Mouse (Mus musculus) neural tube, embryonic 10.5 days (tissue): ENCODE data around the gene Cdc42bpg.
"Not testable (repeated sequence)": the region's sequence is repeated elsewhere in the genome, so short reads cannot be mapped to it uniquely, and the experiment has no call there.

ENCODE experiments used
- DNase-seq: peaks from one replicate; pipeline ENCODE4 v3.0.0-alpha.2; 2017; ENCODE audit warnings: low spot score; ENCODE audit errors: extremely low spot score

Gene Cdc42bpg

DNA sequence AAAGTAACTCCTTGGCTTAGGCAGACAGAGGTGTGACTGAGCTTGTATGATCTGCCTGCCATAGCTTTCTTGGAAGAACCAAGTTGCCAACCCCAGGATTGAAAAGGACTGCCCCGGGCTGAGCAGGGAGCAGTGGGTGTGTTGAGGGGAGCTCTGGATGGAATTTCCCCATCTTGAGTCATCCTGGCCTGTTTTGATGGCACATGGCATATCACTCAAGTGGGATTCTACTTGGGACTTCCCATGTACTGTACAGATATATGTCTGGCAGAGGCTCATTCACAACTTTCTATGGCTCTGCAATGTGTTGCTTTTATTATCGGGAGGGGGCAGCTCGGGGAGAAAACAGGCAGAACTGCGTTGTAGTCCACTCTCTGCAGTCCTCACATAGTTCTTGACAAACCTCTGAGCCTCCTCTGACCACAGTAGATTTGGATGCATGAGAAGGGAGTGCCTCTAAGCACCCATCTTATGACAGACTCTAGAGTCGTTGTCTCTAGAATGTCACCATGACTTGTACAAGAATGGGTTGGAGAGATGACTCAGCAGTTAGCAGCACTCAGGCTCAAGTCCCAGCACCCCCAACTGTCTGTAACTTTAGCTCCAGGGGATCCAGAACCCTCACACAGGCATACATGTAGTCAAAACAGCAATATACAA is 9.6 kb upstream of the Cdc42bpg start:
- DNase-seq = no peak

DNA sequence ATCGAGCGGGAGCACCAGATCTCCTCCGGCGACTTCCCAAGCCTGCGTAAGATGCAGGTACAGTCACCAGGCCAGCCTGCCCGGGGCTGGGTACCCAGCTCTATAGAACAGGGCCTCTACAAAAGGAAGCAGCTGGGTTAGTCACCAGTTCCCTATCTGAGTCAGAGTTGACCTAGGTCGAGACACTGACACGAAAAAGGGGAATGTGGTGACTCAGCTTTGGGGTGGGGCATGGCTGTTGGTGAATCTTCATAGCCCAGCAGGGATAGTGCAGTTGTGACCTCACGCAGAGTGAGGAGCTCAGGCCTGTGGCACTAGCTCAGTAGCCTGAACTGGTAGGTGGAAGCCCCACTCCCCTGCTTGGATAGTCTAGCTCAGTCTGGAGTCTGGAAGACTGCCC is 8.6 kb upstream of the Cdc42bpg start:
- DNase-seq = no peak

DNA sequence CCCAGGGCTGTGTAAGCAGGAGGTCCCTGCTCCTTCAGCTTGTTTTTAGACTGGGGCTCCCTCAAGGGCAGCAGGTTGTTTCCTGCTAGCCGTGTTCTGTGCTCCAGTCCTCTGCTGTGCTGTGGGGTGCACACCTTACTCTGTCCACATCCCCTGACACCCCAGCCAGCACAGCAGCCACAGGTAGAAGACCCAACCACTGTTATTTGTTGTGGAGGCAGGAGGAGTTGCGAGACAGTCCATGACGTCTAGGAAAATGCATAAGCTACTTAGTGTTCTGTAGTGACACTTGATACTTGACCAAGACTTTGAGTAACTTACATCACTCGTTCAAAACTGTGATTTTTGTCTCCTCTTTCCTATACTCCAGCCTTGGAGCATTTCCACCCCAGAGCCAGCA is 7.3 kb upstream of the Cdc42bpg start:
- DNase-seq = no peak

DNA sequence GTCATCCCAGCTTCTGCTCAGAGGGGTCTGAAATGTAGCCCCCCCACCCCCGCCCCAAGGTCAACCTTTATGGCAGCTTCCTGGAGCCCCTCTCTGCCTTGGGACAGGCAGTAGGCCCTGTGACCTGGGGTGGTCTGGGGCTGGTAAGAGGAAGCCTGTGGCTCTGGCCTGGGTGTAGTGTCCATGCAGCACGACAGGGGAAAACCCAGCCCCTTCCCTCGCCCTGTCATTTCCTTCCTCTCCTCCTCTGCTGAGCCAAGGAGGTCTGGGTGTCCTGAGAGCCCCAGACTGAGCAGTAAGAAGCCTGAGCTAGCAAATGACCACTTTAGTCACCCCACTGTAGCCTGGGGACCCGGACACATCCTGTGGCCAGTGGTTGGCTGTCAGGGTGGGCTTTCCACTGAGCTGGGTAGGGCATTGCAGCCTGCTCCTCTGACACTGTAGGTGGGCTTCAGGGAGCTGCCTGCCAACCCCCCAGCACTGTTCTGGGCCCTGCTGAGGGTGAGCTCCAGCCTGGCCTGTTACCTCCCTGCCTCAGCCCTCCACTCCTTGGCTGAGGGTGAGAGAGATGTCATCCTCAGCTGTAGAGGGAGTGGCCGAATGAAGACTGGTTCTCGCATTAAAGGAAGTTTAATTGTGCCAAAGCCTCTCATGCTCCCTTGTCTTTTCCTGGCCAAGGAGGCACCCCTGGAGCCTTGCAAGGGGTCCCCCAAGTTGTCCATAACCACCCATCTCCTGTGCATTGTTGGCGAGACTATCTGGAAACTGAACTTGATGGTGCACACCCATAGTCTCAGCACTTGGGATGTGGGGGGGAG is 6.6 kb upstream of the Cdc42bpg start:
- no peak for DNase-seq

DNA sequence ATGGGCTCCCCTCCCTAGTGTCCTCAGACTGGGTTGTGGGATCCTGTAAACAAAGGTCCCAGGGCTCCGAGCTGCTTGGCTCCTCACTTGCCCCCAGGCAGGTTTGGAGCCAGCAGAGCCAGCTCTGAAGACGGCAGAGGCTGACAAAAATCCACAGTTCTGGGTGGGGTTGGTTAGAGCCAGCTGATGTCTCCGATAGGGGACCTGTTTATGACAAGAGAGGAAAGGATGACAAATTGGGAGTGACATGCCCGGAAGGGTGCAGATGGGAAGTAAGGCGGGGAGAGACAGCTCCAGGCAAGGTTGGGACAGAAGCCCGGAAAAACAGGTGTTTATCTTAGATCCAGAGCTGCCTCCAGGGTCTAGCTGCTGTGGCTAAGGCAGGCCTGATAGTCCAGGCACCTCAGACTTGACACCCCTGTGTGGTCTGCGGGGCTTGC is 5.8 kb upstream of the Cdc42bpg start:
- DNase-seq = no peak

DNA sequence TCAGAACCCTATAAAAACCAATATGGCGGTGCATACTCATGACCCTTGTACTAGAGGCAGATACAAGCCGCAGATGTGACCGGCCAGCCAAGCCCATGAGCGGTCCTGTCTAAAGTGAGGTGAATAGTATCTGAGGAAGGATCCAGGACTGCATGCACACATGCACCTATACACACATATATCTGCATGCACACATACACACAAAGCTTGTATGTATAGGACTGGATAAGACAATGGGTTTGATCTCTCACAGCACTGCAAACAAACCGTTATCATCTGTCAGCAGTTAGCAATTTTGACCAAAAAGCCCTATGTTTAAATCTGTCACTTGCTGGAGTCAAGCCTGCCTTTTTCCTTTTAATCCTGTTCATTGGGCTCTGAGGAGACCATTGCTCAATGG is 4.1 kb upstream of the Cdc42bpg start:
- DNase-seq = no peak

DNA sequence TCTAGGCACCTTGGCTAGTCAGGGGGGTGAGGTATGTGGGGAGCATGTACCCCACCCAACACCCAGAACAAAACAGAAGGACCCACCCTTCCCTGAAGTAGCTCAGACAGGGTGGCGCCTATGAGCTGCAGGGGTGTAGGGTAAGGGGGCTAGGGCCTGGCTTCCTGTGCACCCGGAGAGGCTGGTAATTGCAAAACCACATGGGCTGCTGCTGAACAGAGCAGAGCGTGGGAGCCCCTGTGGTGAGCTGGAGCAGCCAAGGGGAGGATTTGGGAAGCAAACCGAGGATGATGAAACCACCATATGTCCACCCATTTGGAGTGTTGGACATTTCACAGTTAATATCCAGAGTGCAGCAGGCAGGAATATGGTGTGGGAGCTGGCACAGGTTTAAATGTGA is 3.7 kb upstream of the Cdc42bpg start:
- peak; percentile 45 for DNase-seq

DNA sequence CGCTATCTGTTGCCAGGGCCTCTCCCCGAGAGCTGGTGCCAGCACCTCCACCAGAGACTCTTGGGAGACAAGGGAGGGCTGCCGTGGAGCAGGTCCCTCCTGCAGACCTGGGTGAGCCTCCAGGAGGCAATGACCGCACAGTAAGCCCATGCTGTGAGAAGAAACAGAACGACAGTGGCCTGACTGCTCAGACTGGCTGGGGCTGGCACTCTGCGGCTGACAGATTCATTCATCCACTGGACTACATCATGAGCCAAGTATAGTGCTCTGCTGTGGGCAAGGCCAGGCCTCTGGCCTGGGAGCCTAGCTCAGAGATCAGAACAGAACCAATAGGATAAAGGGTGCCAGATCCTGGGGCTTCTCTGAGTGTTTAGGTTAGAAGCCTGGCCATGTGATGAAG is 2.4 kb upstream of the Cdc42bpg start:
- no peak for DNase-seq

DNA sequence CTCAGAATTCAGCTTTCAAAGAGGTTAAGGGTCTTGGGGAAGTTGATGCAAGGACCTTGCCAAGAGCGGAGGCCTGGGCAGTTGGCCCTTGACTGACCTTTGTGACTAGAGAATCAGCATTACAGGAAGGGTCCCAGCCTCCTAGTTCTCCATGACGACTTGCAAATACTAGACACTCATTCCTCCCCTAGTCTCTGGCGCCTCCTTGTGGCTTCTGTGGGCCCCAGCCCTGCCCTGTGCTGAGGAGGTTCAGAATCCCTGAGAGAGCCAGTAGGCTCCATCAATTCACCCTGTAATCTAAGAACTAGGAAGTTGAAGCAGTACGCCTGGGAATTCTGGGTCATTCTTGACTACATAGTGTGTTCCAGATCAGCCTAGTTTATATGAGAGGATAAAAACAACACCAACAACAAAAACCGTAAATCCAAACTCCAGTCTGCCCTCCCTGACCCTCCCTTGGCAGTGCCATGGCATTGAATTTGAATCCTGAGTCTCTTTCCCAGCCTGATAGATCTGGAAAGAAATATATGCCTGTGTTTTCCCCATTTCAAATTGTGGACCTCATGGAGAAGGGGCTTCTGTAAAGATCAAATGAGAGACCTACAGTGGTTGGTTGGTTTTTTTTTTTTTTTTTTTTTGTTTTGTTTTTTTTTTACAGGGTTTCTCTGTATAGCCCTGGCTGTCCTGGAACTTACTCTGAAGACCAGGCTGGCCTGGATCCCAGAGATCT is 1.3 kb upstream of the Cdc42bpg start:
- DNase-seq = peak; percentile 91

DNA sequence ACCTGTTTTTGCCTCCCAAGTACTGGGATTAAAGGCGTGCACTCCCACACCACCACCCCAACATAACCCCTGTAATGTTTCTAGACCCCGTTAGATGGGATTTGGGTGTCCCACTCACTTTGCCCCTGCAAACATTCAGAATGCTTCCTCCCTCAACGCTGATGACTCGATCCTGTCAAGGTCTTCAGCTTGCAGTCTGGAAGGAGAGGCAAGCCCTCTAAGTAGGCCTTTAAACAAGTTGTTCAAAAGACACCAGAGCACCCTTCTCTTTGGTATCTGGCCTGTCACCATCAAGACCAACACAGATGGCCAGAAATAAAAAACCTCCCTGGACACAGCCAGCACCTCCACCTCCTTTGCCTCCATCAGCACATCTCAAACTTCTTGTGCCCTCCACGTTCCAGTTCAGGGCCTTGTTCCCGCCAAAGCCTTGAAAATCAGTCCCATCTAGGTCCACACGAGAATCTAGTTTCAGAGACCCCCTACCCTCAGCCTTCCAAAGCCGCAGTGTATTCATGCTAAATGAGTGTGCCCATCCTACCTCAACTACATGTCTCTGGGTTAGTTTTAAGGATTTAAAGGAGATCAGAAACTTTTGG is 640 bp upstream of the Cdc42bpg start:
- DNase-seq = no peak

DNA sequence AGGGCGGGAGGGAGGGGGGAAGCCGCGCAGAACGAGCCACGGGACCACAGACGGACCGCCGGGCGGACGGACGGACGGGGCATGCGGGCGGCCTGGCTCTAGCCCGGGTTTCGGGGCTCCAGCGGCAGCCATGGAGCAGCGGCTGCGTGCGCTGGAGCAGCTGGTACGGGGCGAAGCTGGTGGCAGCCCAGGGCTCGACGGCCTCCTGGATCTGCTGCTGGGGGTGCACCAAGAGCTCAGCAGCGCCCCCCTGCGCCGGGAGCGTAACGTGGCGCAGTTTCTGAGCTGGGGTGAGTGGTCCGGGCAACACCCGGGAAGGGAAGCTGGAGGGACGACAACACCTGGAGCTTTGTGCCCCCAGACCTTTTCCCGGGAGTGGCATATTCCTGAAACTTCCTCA is 330 bp downstream of the Cdc42bpg start:
- peak; percentile 75 for DNase-seq

DNA sequence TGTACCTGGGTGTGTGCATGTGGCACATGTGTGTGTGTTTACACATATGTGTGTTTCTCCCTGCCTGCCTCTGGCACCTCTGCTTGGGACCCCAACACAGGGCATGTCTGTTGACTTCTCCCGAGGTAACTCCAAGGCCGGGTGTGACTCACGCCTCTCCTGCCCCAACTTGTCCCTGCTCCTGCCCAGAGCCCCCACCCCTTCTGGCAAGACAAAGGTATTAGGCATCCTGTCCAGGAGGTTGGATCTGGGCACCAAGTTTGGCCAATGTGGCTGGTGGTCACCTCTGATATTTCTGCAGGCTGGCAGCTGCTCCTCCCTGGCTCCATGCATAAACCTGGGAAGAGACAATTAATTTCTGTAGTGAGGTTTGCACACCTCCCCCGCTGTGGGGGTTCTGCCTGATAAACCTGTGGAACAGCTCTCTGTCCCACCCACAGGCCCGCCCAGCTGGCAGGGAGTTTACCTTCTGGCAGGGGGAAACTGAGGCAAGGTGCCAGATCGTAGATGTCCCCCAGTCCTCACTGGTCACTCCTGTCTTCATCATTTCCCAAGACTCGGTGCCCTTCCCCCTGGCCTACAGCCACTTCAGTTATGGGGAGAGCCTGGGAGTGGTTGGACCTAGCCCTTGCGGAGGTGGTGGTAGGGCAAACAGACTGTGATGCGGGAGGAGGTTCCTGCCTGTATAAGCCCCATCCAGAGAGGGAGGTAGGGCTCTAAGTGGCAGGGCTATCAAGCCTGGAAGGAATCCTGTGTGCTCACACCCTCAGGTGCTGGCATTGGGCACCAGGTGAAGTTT is 1.7 kb downstream of the Cdc42bpg start:
- no peak for DNase-seq

DNA sequence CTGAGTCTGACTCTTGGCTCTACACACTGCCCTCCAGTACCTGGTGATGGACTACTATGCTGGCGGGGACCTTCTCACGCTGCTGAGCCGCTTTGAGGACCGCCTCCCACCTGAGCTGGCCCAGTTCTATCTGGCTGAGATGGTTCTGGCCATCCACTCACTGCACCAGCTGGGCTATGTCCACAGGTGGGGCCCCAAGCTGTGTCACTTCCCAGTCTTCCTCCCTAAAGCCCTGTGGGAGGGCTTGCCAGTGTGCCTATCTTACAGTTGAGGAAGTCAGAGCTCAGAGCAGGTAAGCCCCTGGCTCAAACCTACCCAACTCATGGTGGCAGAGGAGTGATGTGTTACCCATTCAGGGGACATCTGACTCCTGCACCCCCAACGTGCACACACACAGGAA is 3.9 kb downstream of the Cdc42bpg start:
- DNase-seq = no peak

DNA sequence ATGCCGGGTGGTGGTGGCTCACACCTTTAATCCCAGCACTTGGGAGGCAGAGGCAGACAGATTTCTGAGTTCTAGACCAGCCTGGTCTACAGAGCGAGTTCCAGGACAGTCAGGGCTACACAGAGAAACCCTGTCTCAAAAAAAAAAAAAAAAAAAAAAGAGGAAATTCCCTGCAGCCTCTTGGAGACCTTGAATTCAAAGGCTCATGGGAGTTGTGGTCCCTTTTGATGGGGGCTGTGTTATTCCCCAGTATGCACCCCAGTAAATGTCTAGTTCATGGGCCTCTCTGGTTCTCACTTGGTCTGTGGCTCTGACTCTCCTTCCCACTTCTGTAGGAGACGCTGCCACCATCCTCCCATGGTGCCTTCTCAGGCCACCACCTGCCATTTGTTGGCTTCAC is 5.5 kb downstream of the Cdc42bpg start:
- DNase-seq = not testable (repeated sequence)

DNA sequence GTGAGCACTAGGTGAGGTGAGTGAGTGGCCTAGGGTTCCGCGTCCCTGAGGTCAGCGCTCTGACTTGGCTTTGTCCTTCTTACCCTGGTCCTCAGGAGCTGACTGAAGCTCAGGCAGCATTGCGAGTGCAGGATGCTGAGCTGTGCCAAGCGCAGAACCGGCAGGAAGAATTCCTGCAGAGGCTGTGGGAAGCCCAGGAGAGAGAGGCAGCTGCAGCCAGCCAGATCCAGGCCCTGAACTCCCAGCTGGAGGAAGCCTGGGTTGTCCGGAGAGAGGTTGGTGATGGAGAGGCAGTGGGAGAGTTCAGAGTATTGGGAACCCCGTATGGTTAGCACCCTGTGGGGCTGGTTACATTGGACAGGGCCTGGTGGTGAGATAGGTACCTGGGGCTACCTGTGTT is 7.5 kb downstream of the Cdc42bpg start:
- no peak for DNase-seq

DNA sequence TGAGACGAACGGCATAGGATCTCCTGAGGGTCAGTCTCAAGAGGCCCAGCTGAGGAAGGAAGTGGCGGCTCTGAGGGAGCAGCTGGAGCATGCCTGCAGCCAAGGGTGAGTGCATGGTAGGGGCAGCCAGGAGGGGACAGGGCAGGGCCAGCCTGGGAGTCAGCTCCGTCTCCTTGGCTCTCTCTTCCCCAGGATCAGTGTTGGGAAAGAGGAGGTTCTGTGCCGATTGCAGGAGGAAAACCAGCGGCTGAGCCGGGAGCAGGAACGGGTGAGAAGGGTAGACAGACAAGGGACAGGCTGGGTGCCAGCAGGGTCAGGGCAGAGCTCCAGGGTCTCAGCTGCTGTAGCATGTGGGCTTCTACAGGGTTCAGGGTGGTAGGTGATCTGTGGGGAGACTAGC is 8.3 kb downstream of the Cdc42bpg start:
- DNase-seq = no peak

DNA sequence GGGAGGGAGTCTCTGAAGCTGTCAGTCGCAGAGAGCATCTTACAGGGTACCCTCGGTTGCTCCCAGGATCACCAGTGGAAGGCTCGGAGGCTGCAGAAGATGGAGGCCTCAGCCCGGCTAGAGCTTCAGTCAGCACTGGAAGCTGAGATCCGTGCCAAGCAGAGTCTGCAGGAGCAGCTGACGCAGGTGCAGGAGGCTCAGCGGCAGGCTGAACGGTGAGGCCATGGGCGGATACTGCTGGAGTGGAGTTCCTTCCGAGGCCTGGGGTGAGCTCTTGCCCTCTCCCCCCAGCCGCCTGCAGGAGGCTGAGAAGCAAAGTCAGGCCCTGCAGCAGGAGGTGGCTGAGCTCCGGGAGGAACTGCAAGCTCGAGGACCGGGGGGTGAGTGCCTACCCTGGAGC is 9.3 kb downstream of the Cdc42bpg start:
- no peak for DNase-seq

DNA sequence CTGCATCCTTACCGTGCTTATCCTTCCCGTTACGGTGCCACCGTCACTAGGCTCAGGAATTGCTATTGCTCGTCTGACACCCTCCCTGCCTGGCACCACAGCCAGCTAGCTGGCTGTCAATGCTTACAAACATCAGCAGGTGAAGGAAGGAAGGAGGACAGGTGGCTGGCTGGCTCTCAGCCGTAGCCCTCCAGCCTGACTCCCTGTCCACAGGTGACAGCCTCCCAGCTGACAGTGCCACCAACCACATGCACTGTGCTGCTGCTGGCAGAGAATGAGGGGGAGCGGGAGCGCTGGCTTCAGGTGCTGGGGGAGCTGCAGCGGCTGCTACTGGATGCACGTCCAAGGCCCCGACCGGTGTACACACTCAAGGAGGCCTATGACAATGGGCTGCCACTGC is 11.9 kb downstream of the Cdc42bpg start:
- DNase-seq = no peak

DNA sequence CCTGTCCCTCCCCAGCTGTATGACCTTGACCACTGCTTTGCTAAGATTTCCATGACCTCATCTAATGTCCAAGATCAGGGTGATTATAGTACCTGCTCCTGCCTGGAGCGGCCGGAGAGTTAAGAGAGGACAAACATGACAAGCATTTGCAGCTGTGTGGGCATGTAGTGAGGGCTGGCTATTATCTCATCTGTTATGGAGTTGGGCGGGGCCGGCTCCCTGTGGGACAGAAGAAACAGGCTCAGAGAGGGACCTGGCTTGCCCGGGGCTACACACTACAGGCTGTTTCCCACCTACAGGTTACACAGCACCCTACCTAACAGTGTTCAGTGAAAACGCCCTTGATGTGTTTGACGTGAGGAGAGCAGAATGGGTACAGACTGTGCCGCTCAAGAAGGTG is 15.1 kb downstream of the Cdc42bpg start:
- no peak for DNase-seq

DNA sequence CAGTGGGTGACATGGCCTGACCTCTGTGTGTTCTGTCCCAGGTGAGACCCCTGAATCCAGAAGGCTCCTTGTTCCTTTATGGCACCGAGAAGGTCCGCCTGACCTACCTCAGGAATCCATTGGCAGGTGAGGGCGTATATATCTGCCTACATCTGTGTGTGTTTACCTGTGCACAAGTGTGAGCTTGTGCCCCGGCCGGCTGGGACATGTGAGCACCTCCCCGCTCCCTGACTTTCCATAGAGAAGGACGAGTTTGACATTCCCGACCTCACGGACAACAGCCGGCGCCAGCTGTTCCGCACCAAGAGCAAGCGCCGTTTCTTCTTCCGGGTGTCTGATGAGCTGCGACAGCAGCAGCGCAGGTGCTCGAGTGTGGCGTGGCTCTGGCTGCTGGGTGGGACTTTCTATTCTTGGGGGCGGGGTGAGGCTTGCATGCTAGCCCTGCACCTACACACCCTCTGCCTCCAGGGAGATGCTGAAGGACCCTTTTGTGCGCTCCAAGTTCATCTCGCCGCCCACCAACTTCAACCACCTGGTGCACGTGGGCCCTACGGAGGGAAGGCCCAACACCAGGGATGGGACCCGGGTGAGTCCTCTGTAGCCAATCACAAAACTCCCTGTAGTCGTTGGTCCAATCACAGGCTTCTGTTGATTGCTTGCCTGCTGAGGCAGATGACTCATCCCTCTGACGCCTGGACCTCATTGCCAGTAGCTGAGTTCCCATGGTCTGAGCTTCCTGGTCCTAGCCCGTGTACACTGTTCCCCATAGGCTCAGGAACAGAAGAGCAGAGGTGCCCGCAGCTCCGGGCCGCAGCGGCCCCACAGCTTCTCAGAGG is 15.7 kb downstream of the Cdc42bpg start:
- DNase-seq = no peak
